Mouse (Mus musculus): Measurements from ENCODE around the gene Vmn1r126. TPM values are rescaled to one million over a fixed set of nuclear protein-coding genes. Genes with fewer than 3 reads are reported as not detected.

The Vmn1r126 gene
- not detected in 2 replicates for polyA plus RNA-seq (2015; fragmentation: Nextera tagmentation; extraction: Ambion mirVana)

GRCm38 (mm10) chr7:21301367-21301766 is at the start of gene Vmn1r126:
Gene Vmn1r126, minus strand, starts transcription at chr7:21301467.

GRCm38 (mm10) chr7:21349073-21349472 is 47.8 kb upstream of the Vmn1r126 start, which contains the start of gene Vmn1r128:
Gene Vmn1r128, plus strand, starts transcription at chr7:21349373.

GRCm38 (mm10) chr7:21319761-21320160 is 18.5 kb upstream of the Vmn1r126 start, which contains the start of gene Vmn1r127:
Gene Vmn1r127, minus strand, starts transcription at chr7:21319861.

GRCm38 (mm10) chr7:21271879-21272278 is 29.4 kb downstream of the Vmn1r126 start, which contains the start of gene Vmn1r125:
Gene Vmn1r125, plus strand, starts transcription at chr7:21272179.

GRCm38 (mm10) chr7:21260517-21260916 is 40.8 kb downstream of the Vmn1r126 start, which contains the start of gene Vmn1r124:
Gene Vmn1r124, minus strand, starts transcription at chr7:21260617.

Other genes with a start within 250 kb of the Vmn1r126 start
- not detected in 2 replicates for gene Vmn1r120, start 247.7 kb downstream of the Vmn1r126 start, polyA plus RNA-seq (2015; fragmentation: Nextera tagmentation; extraction: Ambion mirVana)
- not detected in 2 replicates for gene Vmn1r121, start 203.0 kb downstream of the Vmn1r126 start, polyA plus RNA-seq (2015; fragmentation: Nextera tagmentation; extraction: Ambion mirVana)
- gene Vmn1r122, start 167.3 kb downstream of the Vmn1r126 start, polyA plus RNA-seq (2015; fragmentation: Nextera tagmentation; extraction: Ambion mirVana): not detected in 2 replicates
- gene Vmn1r123, start 139.3 kb downstream of the Vmn1r126 start, polyA plus RNA-seq (2015; fragmentation: Nextera tagmentation; extraction: Ambion mirVana): not detected in 2 replicates
- gene Gm5157, start 111.0 kb downstream of the Vmn1r126 start, polyA plus RNA-seq (2015; fragmentation: Nextera tagmentation; extraction: Ambion mirVana): not detected in 2 replicates
- gene Vmn1r124, start 40.9 kb downstream of the Vmn1r126 start, polyA plus RNA-seq (2015; fragmentation: Nextera tagmentation; extraction: Ambion mirVana): not detected in 2 replicates
- gene Vmn1r125, start 29.3 kb downstream of the Vmn1r126 start, polyA plus RNA-seq (2015; fragmentation: Nextera tagmentation; extraction: Ambion mirVana): not detected in 2 replicates
- gene Vmn1r127, start 18.4 kb upstream of the Vmn1r126 start, polyA plus RNA-seq (2015; fragmentation: Nextera tagmentation; extraction: Ambion mirVana): not detected in 2 replicates
- gene Vmn1r128, start 47.9 kb upstream of the Vmn1r126 start, polyA plus RNA-seq (2015; fragmentation: Nextera tagmentation; extraction: Ambion mirVana): not detected in 2 replicates
- gene Vmn1r129, start 59.8 kb upstream of the Vmn1r126 start, polyA plus RNA-seq (2015; fragmentation: Nextera tagmentation; extraction: Ambion mirVana): not detected in 2 replicates
- not detected in 2 replicates for gene Gm6882, start 131.3 kb upstream of the Vmn1r126 start, polyA plus RNA-seq (2015; fragmentation: Nextera tagmentation; extraction: Ambion mirVana)
- gene Vmn1r130, start 210.3 kb upstream of the Vmn1r126 start, polyA plus RNA-seq (2015; fragmentation: Nextera tagmentation; extraction: Ambion mirVana): not detected in 2 replicates
- gene Vmn1r131, start 244.6 kb upstream of the Vmn1r126 start, polyA plus RNA-seq (2015; fragmentation: Nextera tagmentation; extraction: Ambion mirVana): not detected in 2 replicates